Comparison of ENCODE assay signal across 11 mouse cellular contexts in the genomic region with DNA sequence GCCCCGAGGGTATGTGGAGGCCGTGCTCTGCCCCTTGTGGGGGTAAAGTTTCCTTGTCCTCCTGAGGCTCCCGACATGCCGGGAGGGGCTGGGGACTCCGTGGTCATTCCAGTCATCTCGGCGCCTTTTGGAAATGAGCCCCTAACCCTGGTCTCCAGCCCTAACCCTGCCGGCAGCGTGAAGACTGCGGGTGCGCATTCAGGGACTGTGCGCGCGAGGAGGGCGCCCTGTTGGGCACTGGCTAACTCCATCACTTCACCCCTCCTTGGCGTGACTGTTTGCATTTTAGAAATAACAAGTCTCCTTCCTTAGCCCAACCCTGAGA. TPM values are rescaled to one million over a fixed set of nuclear protein-coding genes. Genes with fewer than 3 reads are reported as not detected.
DNase-seq lines count a peak whose midpoint lies in the region; ATAC-seq and TF ChIP-seq lines count a peak whose summit lies in the region.
"Had no signal": no experiment of that assay in that cellular context is flagged by ENCODE, and none has a peak within 500 bp of the region (broad histone marks: within the 10 kb centered on the region; RNA-seq: fewer than 3 reads in every experiment).

No protein-coding gene starts in this region.

- H3K27me3 ChIP-seq in heart, embryonic 13.5 days (replicated peaks) = peaks cover 100% of the 10 kb centered on the region
- peaks cover 23% of the 10 kb centered on the region for H3K27me3 ChIP-seq in hindbrain, embryonic 12.5 days
- peaks cover 72% of the 10 kb centered on the region for H3K27me3 ChIP-seq in midbrain, embryonic 10.5 days (ENCODE audit: low read depth, poor library complexity, severe bottlenecking)

- H3K9me3 ChIP-seq in heart, embryonic 13.5 days = no peaks in the 10 kb centered on the region
- H3K9me3 ChIP-seq in ES-E14 (ENCODE audit: control insufficient read depth, insufficient read depth, low read depth, low read length) = no peaks in the 10 kb centered on the region
- no peaks in the 10 kb centered on the region for H3K9me3 ChIP-seq in hindbrain, embryonic 12.5 days (replicated peaks)
- H3K9me3 ChIP-seq in midbrain, embryonic 10.5 days (replicated peaks) = no peaks in the 10 kb centered on the region

- peaks cover 30% of the 10 kb centered on the region for H3K4me1 ChIP-seq in heart, embryonic 13.5 days
- H3K4me1 ChIP-seq in ES-E14 (ENCODE audit: control insufficient read depth in 2 of 2, insufficient read depth in 2 of 2, low read length in 2 of 2, poor library complexity in 1 of 2) = peaks cover 4 to 27% of the 10 kb centered on the region in 2 experiments; a peak in 3 of 4 replicates
- H3K4me1 ChIP-seq in hindbrain, embryonic 12.5 days = peaks cover 57% of the 10 kb centered on the region
- H3K4me1 ChIP-seq in midbrain, embryonic 10.5 days = peaks cover 76% of the 10 kb centered on the region

- H3K36me3 ChIP-seq in heart, embryonic 13.5 days = no peaks in the 10 kb centered on the region
- no peaks in the 10 kb centered on the region for H3K36me3 ChIP-seq in ES-E14 (ENCODE audit: control insufficient read depth, insufficient read depth, low read length, poor library complexity, severe bottlenecking)
- 0 out of 2 replicates have a peak, but pooled peaks cover 4% of the 10 kb centered on the region for H3K36me3 ChIP-seq in hindbrain, embryonic 12.5 days
- peaks cover 19% of the 10 kb centered on the region; the same call in 1 of the 2 replicates for H3K36me3 ChIP-seq in midbrain, embryonic 10.5 days

- intact Hi-C loops in heart, postnatal 10 days (cut with DNase I) = no loop called here

- H3K4me2 ChIP-seq in heart, embryonic 13.5 days = peak overlapping the region; percentile 92
- peak overlapping the region; percentile 84 for H3K4me2 ChIP-seq in hindbrain, embryonic 12.5 days (replicated peaks)

- ATAC-seq in heart, embryonic 13.5 days (ENCODE audit: extremely low read depth, insufficient number of reproducible peaks, low FRiP score, low TSS enrichment) = no peak
- ATAC-seq in hindbrain, embryonic 12.5 days (ENCODE audit: low FRiP score) = no peak

- 0% methylated on average over 16 of the region's 16 CpGs for WGBS in heart, embryonic 13.5 days
- 0% methylated on average over 16 of the region's 16 CpGs for whole genome bisulfite sequencing in hindbrain, embryonic 12.5 days
- WGBS in midbrain, embryonic 10.5 days = under 1% methylated on average over 15 of the region's 16 CpGs

- no peak for DNase-seq in heart, postnatal 10 days
- no peak for DNase-seq in ES-E14 (ENCODE audit: low read depth, low spot score)
- no peak for DNase-seq in midbrain, embryonic 10.5 days (ENCODE audit: low spot score)
- DNase-seq in ovary, adult 18-20 months (ENCODE audit: low spot score) = no peak
- DNase-seq in left cerebral cortex, adult 8-10 months (ENCODE audit: low spot score in 2 of 2) = no peak
- no peak for DNase-seq in gastrocnemius, postnatal 10 days
- DNase-seq: gastrocnemius, postnatal 36 days had no signal

- H3K4me3 ChIP-seq in heart, embryonic 13.5 days = peak overlapping the region; percentile 55
- peak overlapping the region; percentile 64 to 65; a peak in 3 of 4 replicates for H3K4me3 ChIP-seq in ES-E14 (ENCODE audit: insufficient read depth in 1 of 2, low read depth in 1 of 2, low read length in 2 of 2, poor library complexity in 1 of 2, severe bottlenecking in 1 of 2)
- H3K4me3 ChIP-seq in hindbrain, embryonic 12.5 days = peak overlapping the region; percentile 73
- H3K4me3 ChIP-seq in midbrain, embryonic 10.5 days = peak overlapping the region; percentile 79

- in situ Hi-C loops in ES-E14 (cut with MboI; ENCODE audit: low sequenced_read_pairs in 2 of 2, unreplicated experiment in 2 of 2) = no loop called here

- H3K9ac ChIP-seq in heart, embryonic 13.5 days = peak overlapping the region; percentile 67
- no peak overlapping the region for H3K9ac ChIP-seq in ES-E14 (ENCODE audit: insufficient read depth, low read depth, low read length, poor library complexity, severe bottlenecking)
- H3K9ac ChIP-seq in hindbrain, embryonic 12.5 days = peak overlapping the region; percentile 84

- H3K27ac ChIP-seq in heart, embryonic 13.5 days (replicated peaks) = no peak overlapping the region
- H3K27ac ChIP-seq in ES-E14 (ENCODE audit: insufficient read depth, low read depth, low read length, poor library complexity, severe bottlenecking) = no peak overlapping the region
- H3K27ac ChIP-seq in hindbrain, embryonic 12.5 days = peak overlapping the region; percentile 71; the same call in 1 of the 2 replicates
- H3K27ac ChIP-seq in midbrain, embryonic 10.5 days (replicated peaks) = peak overlapping the region; percentile 88

TF ChIP-seq in ES-E14, 5 proteins besides CTCF, POLR2A, EP300 and RAD21:
- TF ChIP-seq ZNF384 (IDR thresholded peaks at IDR 0.05; ENCODE audit: low read depth, low read length) (no peak), CHD2 (IDR thresholded peaks at IDR 0.05; ENCODE audit: low read depth, low read length) (no peak), ZC3H11A (IDR thresholded peaks at IDR 0.05; ENCODE audit: borderline replicate concordance, low read depth, low read length) (no peak), HCFC1 (IDR thresholded peaks at IDR 0.05; ENCODE audit: borderline replicate concordance, insufficient read depth, low read length) (no peak), MAFK (IDR thresholded peaks at IDR 0.05; ENCODE audit: insufficient read depth, low read depth, low read length) (no peak)

RNA-seq across cellular contexts. Expression of a gene that starts 4.0 kb away (rescaled TPM):
- 0.37 and 0.48 TPM in 2 replicates for polyA plus RNA-seq in heart, embryonic 13.5 days (2015; fragmentation: Nextera tagmentation; extraction: Ambion mirVana)
- total RNA-seq in heart, postnatal 10 days (2021) = under 1 TPM; 0.12 to 0.34 TPM
- total RNA-seq in ES-E14 (2012; rRNA removed) = 0.71 and 0.90 TPM in 2 replicates
- 44.6 and 47.0 TPM in 2 replicates for polyA plus RNA-seq in hindbrain, embryonic 12.5 days (2016; fragmentation: Nextera tagmentation; extraction: Ambion mirVana)
- polyA plus RNA-seq in midbrain, embryonic 10.5 days (2016; fragmentation: Nextera tagmentation; extraction: Ambion mirVana) = 17.9 and 23.8 TPM in 2 replicates
- total RNA-seq in left cerebral cortex, adult 8-10 months (2022) = 10 to 100 TPM; 37.9 to 43.7 (median 41.7) TPM
- total RNA-seq in gastrocnemius, postnatal 10 days (2021) = 1 to 10 TPM; 2.6 to 2.8 TPM
- total RNA-seq: megakaryocyte-erythroid progenitor cell, adult 5-6 weeks had no signal
- polyA plus RNA-seq: C2C12 had no signal

RNA-seq across cellular contexts. Expression of a gene that starts 53.0 kb away (rescaled TPM):
- polyA plus RNA-seq in heart, embryonic 13.5 days (2015; fragmentation: Nextera tagmentation; extraction: Ambion mirVana) = 0.24 and 0.33 TPM in 2 replicates
- total RNA-seq in heart, postnatal 10 days (2021) = under 1 TPM; 0.62 to 0.92 TPM
- total RNA-seq in ES-E14 (2012; rRNA removed) = 0.80 and 0.90 TPM in 2 replicates
- polyA plus RNA-seq in hindbrain, embryonic 12.5 days (2016; fragmentation: Nextera tagmentation; extraction: Ambion mirVana) = 1.8 and 2.1 TPM in 2 replicates
- 0.14 and 0.52 TPM in 2 replicates for polyA plus RNA-seq in midbrain, embryonic 10.5 days (2016; fragmentation: Nextera tagmentation; extraction: Ambion mirVana)
- total RNA-seq in left cerebral cortex, adult 8-10 months (2022) = 1 to 10 TPM; 1.1 to 3.2 (median 1.2) TPM
- 1 to 10 TPM; 6.1 to 7.6 TPM for total RNA-seq in gastrocnemius, postnatal 10 days (2021)

Comparison
In these comparisons a context has a peak if more than half of its experiments do, and no peak if none do; other contexts are left out.
1. H3K27ac ChIP-seq: peak in hindbrain, embryonic 12.5 days (single experiment) and midbrain, embryonic 10.5 days (single experiment); none in heart, embryonic 13.5 days (single experiment) and ES-E14 (single experiment).
2. RNA of a gene that starts 4.0 kb away (total RNA-seq): 37.9 to 43.7 TPM in left cerebral cortex, adult 8-10 months; 2.6 to 2.8 TPM in gastrocnemius, postnatal 10 days, 0.71 to 0.90 TPM in ES-E14 and 0.12 to 0.34 TPM in heart, postnatal 10 days; every median in the first group is over 10 times any median in the second.
3. Peak in every context shown above with its lines, with median percentiles within 50 percentile points of each other: H3K4me3 ChIP-seq.